Mouse (Mus musculus) liver, embryonic 13.5 days (tissue): ENCODE measurements around the gene Zfp663. TPM values are rescaled to one million over a fixed set of nuclear protein-coding genes. Genes with fewer than 3 reads are reported as not detected.
A peak's percentile ranks its signal among the peaks of the same experiment; 100 is the strongest.

Source experiments
- ATAC-seq: fragments of 200-750 bp; cut with Nextera tagmentation; 2 replicates; pipeline ENCODE4 v1.8.0; 2017; ENCODE audit warnings: low read depth, mild to moderate bottlenecking, moderate number of reproducible peaks, moderate library complexity
- DNase-seq: peaks from one replicate; pipeline ENCODE4 v3.0.0; 2022
- H3K27ac ChIP-seq: fragments of 300-500 bp; sonication (generic); 2 replicates; pipeline ENCODE4 v1.5.1; 2015; ENCODE audit warnings: moderate library complexity, mild to moderate bottlenecking, inconsistent platforms
- H3K27me3 ChIP-seq: fragments of 300-500 bp; sonication (generic); 2 replicates; pipeline ENCODE4 v1.6.1; 2015; ENCODE audit warnings: mild to moderate bottlenecking, inconsistent platforms
- H3K36me3 ChIP-seq: fragments of 300-500 bp; sonication (generic); 2 replicates; pipeline ENCODE4 v1.6.1; 2015; ENCODE audit warnings: mild to moderate bottlenecking, inconsistent platforms
- H3K4me1 ChIP-seq: fragments of 300-500 bp; sonication (generic); replicated peaks from 2 replicates; pipeline ENCODE4 v1.6.1; 2015; ENCODE audit warnings: inconsistent platforms
- H3K4me2 ChIP-seq: fragments of 300-500 bp; sonication (generic); 2 replicates; pipeline ENCODE4 v1.6.1; 2015; ENCODE audit warnings: inconsistent platforms, mild to moderate bottlenecking, moderate library complexity
- H3K4me3 ChIP-seq: fragments of 300-500 bp; sonication (generic); replicated peaks from 2 replicates; pipeline ENCODE4 v1.5.1; 2015; ENCODE audit warnings: mild to moderate bottlenecking, inconsistent platforms
- H3K9ac ChIP-seq: fragments of 300-500 bp; sonication (generic); 2 replicates; pipeline ENCODE4 v1.6.1; 2015; ENCODE audit warnings: mild to moderate bottlenecking, inconsistent platforms
- H3K9me3 ChIP-seq: fragments of 300-500 bp; sonication (generic); replicated peaks from 2 replicates; pipeline ENCODE4 v1.6.1; 2016; ENCODE audit warnings: inconsistent platforms
- WGBS: fragments of 180-500 bp; shearing (Covaris S2); methylation state at CpG from one replicate; pipeline ENCODE4 v1.1.7; 2015; ENCODE audit not compliant: insufficient replicate concordance; 5-methylcytosine and 5-hydroxymethylcytosine counted together
- polyA plus RNA-seq: library from polyadenylated mRNA; unstranded; fragments of >200 nt; fragmentation: Nextera tagmentation; extraction: Ambion mirVana; gene quantifications from 2 replicates; pipeline ENCODE4 v1.2.1, GENCODE M21; 2015

The Zfp663 gene
- polyA plus RNA-seq, 1 experiment from 2014 or later = 0.07 TPM

DNA sequence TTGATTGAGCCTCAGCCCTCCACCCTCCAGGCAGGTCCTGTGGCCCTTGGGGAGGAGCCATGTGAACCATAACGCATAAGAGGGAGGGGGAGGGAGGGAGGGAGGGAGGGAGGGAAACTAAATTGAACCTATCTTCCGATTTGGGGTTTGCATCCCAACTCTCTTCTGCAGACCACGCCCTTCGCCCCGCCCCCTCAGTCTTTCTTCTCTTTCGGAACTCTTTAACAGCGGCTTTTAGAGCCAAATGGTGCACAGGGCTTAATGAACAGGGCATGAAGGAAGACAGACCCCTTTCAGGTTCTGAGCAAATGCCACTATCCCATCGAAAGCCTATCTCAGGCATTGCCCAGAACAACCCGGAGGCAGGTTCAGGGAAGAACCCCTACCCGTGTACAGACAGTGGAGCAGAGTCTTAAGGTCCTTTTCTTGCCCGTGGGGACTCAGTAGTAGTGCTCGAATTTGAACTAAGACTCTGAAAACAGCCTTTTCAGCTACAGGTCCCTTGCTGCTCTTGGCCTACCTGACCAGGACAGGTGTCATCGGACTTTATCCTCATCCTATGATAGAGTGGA lies 575 bp downstream of the Zfp663 start:
- no peak overlapping the region for H3K27ac ChIP-seq
- peak overlapping the region; percentile 19 for H3K4me3 ChIP-seq
- H3K9me3 ChIP-seq = 0 out of 2 replicates have a peak, but pooled peaks cover 3% of the 10 kb centered on the region
- H3K4me2 ChIP-seq = peak overlapping the region; percentile 35
- ATAC-seq = no peak
- peaks cover 34% of the 10 kb centered on the region for H3K27me3 ChIP-seq
- 7% methylated on average over 13 of the region's 13 CpGs for WGBS
- peaks cover 10% of the 10 kb centered on the region for H3K4me1 ChIP-seq
- DNase-seq = no peak
- no peak overlapping the region for H3K9ac ChIP-seq
- H3K36me3 ChIP-seq = no peaks in the 10 kb centered on the region

GRCm38 (mm10) chr2:165367047-165367520 lies 1.4 kb downstream of the Zfp663 start:
- H3K27me3 ChIP-seq = peaks cover 34% of the 10 kb centered on the region
- DNase-seq (no peak), ATAC-seq (peak; percentile 58)
- H3K4me3 ChIP-seq = no peak overlapping the region
- H3K4me1 ChIP-seq = peaks cover 10% of the 10 kb centered on the region
- H3K9me3 ChIP-seq = 0 out of 2 replicates have a peak, but pooled peaks cover 4% of the 10 kb centered on the region
- WGBS = 0% methylated on average over 6 of the region's 8 CpGs
- no peak overlapping the region for H3K9ac ChIP-seq
- H3K27ac ChIP-seq = no peak overlapping the region
- no peaks in the 10 kb centered on the region for H3K36me3 ChIP-seq
- no peak overlapping the region for H3K4me2 ChIP-seq

- Histone ChIP-seq H3K9ac (no peak overlapping the region), H3K4me2 (peak overlapping the region; percentile 26; the same call in 1 of the 2 replicates), H3K9me3 (0 out of 2 replicates have a peak, but pooled peaks cover 4% of the 10 kb centered on the region), H3K27me3 (peaks cover 32% of the 10 kb centered on the region), H3K27ac (no peak overlapping the region), H3K4me3 (no peak overlapping the region), H3K36me3 (no peaks in the 10 kb centered on the region), H3K4me1 (peaks cover 10% of the 10 kb centered on the region)
- WGBS = 10% methylated on average over 21 of the region's 21 CpGs
- no peak for ATAC-seq
- no peak for DNase-seq
Observed at GRCm38 (mm10) chr2:165364334-165365091, 4.0 kb downstream of the Zfp663 start.

DNA sequence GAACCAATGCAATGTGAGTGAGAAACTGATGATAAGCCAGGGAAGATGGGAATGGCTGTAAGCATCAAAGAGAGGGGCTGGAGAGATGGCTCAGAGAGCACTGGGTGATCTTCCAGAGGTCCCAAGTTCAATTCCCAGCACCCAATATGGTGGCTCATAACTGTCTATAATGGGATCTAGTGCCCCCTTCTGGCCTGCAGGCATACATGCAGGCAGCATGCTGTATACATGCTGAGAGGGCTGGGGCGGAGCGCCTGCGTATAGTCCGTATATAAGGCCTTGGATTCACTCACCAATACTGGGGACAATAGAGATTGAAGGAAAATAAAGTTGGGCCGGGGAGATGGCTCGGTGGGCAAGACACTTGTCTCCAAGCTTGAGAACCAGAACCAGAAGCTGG lies 5.2 kb downstream of the Zfp663 start:
- WGBS = 75% methylated on average over 6 of the region's 6 CpGs

DNA sequence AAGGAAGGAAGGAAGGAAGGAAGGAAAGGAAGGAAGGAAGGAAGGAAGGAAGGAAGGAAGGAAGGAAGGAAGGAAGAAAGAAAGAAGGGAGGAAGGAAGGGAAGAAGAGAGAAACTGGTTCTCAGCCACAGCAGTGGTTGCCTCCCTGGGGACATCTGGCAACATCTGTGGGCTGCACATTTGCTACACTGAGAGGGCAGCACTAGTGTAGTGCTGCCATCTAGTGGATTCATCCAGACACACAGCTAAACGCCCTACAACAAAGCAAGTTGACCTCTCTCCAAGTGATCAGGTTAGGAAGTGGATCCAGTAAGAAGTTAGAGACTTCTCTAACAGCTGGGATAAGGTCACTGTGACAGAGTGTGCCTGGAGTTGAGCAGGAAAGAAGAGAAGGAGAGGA lies 7.7 kb downstream of the Zfp663 start:
- 7% methylated on average over 1 of the region's 1 CpGs for WGBS
- no peak overlapping the region for H3K9ac ChIP-seq
- ATAC-seq (no peak), DNase-seq (no peak)
- peaks cover 8% of the 10 kb centered on the region for H3K27me3 ChIP-seq
- H3K9me3 ChIP-seq = 0 out of 2 replicates have a peak, but pooled peaks cover 4% of the 10 kb centered on the region
- no peak overlapping the region for H3K4me3 ChIP-seq
- H3K36me3 ChIP-seq = no peaks in the 10 kb centered on the region
- H3K4me1 ChIP-seq = no peaks in the 10 kb centered on the region
- H3K4me2 ChIP-seq = no peak overlapping the region
- H3K27ac ChIP-seq = no peak overlapping the region

More for the DNA sequence above, 5.2 kb downstream of the Zfp663 start:
- 0 out of 2 replicates have a peak, but pooled peaks cover 4% of the 10 kb centered on the region for H3K9me3 ChIP-seq
- H3K36me3 ChIP-seq = no peaks in the 10 kb centered on the region
- no peak overlapping the region for H3K27ac ChIP-seq
- H3K9ac ChIP-seq = no peak overlapping the region
- no peak overlapping the region for H3K4me3 ChIP-seq
- no peak overlapping the region for H3K4me2 ChIP-seq
- H3K27me3 ChIP-seq = peaks cover 22% of the 10 kb centered on the region
- DNase-seq (no peak), ATAC-seq (no peak)
- peaks cover 7% of the 10 kb centered on the region for H3K4me1 ChIP-seq

DNA sequence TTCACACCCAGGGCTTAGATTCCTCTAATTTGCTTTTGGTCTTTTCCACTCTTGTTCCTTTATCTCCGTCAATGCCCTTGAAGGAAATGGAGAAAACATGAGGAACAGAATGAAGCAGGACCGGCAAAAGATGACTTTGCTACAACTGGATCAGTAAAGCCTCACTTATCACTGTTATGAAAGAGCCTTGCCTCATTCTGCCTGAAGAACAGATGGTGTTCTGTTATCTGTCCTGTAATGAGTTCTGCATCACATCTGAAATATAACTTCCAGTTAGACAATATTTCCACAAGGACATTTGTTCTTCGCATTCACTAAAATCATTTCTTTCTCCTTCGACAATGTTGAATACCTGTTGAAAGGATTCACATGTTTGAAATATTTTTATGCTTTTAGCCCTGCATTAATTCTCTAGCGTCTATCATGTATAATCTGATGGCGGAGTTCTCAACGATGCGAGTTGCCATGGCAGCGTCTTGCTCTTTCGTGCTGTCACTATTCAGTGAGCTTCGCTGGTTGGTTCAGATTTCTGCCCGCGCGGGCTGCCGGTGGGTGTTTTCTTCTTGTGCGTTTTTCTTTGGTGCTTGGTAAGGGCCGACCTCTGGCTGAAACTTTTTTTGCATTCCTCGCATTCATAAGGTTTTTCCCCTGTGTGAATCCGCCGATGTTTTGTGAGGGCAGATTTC lies 16.6 kb downstream of the Zfp663 start:
- Histone ChIP-seq H3K36me3 (no peaks in the 10 kb centered on the region), H3K9me3 (peaks cover 17% of the 10 kb centered on the region; the same call in 1 of the 2 replicates), H3K4me1 (no peaks in the 10 kb centered on the region), H3K4me3 (no peak overlapping the region), H3K4me2 (no peak overlapping the region), H3K27ac (no peak overlapping the region), H3K9ac (no peak overlapping the region), H3K27me3 (no peaks in the 10 kb centered on the region)
- 79% methylated on average over 20 of the region's 20 CpGs for WGBS
- DNase-seq = no peak
- ATAC-seq = no peak

- Histone ChIP-seq H3K36me3 (no peaks in the 10 kb centered on the region), H3K27ac (no peak overlapping the region), H3K9ac (no peak overlapping the region), H3K4me2 (no peak overlapping the region), H3K4me3 (no peak overlapping the region), H3K4me1 (no peaks in the 10 kb centered on the region), H3K9me3 (peaks cover 17% of the 10 kb centered on the region; the same call in 1 of the 2 replicates), H3K27me3 (no peaks in the 10 kb centered on the region)
- DNase-seq = no peak
- ATAC-seq = no peak
- 32% methylated on average over 8 of the region's 8 CpGs for WGBS
Observed at GRCm38 (mm10) chr2:165349466-165349865, 19.1 kb downstream of the Zfp663 start.

DNA sequence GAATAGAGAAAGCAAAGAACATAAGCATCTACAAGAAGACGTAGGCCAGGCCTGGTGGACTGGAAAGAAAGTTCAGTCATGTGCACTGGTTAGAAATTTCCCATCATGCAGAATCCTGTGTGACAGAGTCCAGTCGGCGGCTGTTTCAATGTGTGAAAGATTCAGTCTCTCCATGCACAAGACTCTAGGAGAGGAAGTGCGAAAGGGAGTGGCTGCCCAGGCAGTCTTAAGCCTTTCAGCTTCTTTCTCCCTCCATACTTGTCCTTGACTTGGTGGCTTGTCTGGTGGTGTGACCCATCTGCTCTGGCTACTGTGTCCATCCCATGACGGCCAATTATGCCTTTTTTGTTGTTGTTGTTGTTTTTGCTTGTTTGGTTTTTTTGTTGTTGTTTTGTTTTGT lies 22.3 kb downstream of the Zfp663 start:
- WGBS = 60% methylated on average over 5 of the region's 5 CpGs
- ATAC-seq (no peak), DNase-seq (no peak)
- no peaks in the 10 kb centered on the region for H3K9me3 ChIP-seq
- H3K4me1 ChIP-seq = no peaks in the 10 kb centered on the region
- H3K9ac ChIP-seq = no peak overlapping the region
- no peak overlapping the region for H3K4me2 ChIP-seq
- H3K36me3 ChIP-seq = no peaks in the 10 kb centered on the region
- no peak overlapping the region for H3K27ac ChIP-seq
- no peak overlapping the region for H3K4me3 ChIP-seq
- H3K27me3 ChIP-seq = no peaks in the 10 kb centered on the region

DNA sequence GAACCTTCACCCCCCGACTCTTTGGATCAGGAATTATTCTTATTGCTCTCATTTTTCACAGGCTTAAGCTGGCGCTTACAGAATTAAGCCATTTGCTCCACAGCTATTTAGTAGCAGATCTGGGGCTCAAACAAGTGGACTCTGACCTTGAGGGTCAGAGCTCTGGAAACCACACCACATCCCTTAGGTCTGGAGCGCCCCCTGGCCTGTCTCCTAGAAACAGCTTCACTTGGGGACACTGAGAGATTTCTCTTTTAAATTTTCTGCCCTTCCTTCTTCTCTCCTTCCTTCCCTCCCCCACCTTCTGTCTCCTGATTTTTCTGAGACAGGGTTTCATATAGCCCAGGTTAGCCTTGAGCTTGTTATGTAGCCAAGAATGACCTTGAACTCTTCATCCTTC lies 31.3 kb downstream of the Zfp663 start:
- DNase-seq = no peak
- no peak for ATAC-seq
- no peaks in the 10 kb centered on the region for H3K27me3 ChIP-seq
- H3K36me3 ChIP-seq = no peaks in the 10 kb centered on the region
- WGBS = 28% methylated on average over 3 of the region's 3 CpGs
- no peaks in the 10 kb centered on the region; the same call in 1 of the 2 replicates for H3K4me1 ChIP-seq
- no peak overlapping the region for H3K9ac ChIP-seq
- no peak overlapping the region for H3K4me2 ChIP-seq
- no peak overlapping the region for H3K27ac ChIP-seq
- no peak overlapping the region for H3K4me3 ChIP-seq
- H3K9me3 ChIP-seq = no peaks in the 10 kb centered on the region

DNA sequence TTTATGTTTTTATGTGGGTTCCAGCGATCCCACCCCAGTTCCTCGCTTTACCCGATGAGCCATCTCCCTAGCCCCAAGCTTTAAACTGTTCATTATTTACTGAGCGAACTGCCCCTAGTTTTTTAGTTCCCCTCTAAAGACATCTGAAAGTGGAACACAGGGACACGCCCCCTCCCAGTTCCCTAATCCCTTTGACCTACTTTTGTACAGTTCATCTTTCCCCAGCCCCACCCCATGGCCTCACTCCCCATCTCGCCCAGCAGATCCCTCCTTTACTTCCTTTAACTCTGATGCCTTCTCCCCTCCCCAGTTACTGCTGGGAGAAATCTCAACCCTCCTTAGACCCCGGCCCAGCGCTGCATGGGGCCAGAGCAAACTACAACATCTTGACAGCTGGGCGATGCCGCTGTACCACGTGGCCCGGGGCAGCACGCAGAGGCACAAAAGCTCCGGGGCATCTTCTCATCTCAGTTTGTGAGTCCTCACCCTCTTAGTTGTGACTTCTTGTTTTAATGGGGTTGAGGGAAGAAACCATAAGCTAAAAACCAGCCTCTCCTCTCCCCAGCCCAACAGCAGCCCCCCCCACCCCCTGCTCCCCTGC lies 35.8 kb downstream of the Zfp663 start:
- Histone ChIP-seq H3K36me3 (no peaks in the 10 kb centered on the region), H3K4me3 (no peak overlapping the region), H3K4me1 (peaks cover 23% of the 10 kb centered on the region), H3K27ac (no peak overlapping the region), H3K4me2 (no peak overlapping the region), H3K9ac (no peak overlapping the region), H3K27me3 (no peaks in the 10 kb centered on the region), H3K9me3 (no peaks in the 10 kb centered on the region)
- DNase-seq (no peak), ATAC-seq (no peak)
- whole genome bisulfite sequencing = 36% methylated on average over 14 of the region's 14 CpGs

- Histone ChIP-seq H3K4me3 (no peak overlapping the region), H3K4me2 (no peak overlapping the region), H3K27ac (no peak overlapping the region), H3K36me3 (no peaks in the 10 kb centered on the region), H3K9me3 (no peaks in the 10 kb centered on the region), H3K27me3 (no peaks in the 10 kb centered on the region), H3K4me1 (peaks cover 48% of the 10 kb centered on the region), H3K9ac (no peak overlapping the region)
- WGBS = 0% methylated on average over 3 of the region's 3 CpGs
- ATAC-seq = no peak
- no peak for DNase-seq
Observed at GRCm38 (mm10) chr2:165329703-165330102, 38.8 kb downstream of the Zfp663 start.
